Mouse (Mus musculus) inflammation-experienced regulatory T-cells (primary cell): Measurements from ENCODE around the gene Gm14085. TPM values are rescaled to one million over a fixed set of nuclear protein-coding genes. Genes with fewer than 3 reads are reported as not detected.

Experiments
- polyA plus RNA-seq, 2 experiments: library from polyadenylated mRNA; unstranded; fragments of 100-300 nt; shearing (Covaris generic); gene quantifications; one replicate each; pipeline ENCODE4 v1.2.1; 2017

Gm14085 gene
- 10 to 100 TPM; 10.6 to 31.1 TPM for polyA plus RNA-seq

GRCm38 (mm10) chr2:122484641-122485040 is at the start of gene Gm14085:
Gene Gm14085 (plus strand): TSS chr2:122484941.

Other genes starting within 250 kb of the Gm14085 start
- gene Duox2, start 186.5 kb upstream of the Gm14085 start, polyA plus RNA-seq, result under 1 TPM in 1 of 2 experiments, not detected in 1; 0.27 TPM
- under 1 TPM in 1 of 2 experiments, not detected in 1; 0.70 TPM for gene Duoxa2, start 186.0 kb upstream of the Gm14085 start, polyA plus RNA-seq
- under 1 TPM in 1 of 2 experiments, not detected in 1; 0.66 TPM for gene Duoxa1, start 171.2 kb upstream of the Gm14085 start, polyA plus RNA-seq
- gene Duox1, start 169.3 kb upstream of the Gm14085 start, polyA plus RNA-seq, result under 1 TPM in 1 of 2 experiments, not detected in 1; 0.20 TPM
- 1 to 10 TPM; 4.0 to 4.8 TPM for gene Shf, start 115.8 kb upstream of the Gm14085 start, polyA plus RNA-seq
- gene Slc28a2, start 58.5 kb upstream of the Gm14085 start, polyA plus RNA-seq, result 100 to 1,000 TPM; 158 to 181 TPM
- gene Gatm, start 126.4 kb downstream of the Gm14085 start, polyA plus RNA-seq, result 1 to 10 TPM in 1 of 2 experiments, under 1 TPM in 1; 0.11 to 3.0 TPM
- gene AA467197, start 152.0 kb downstream of the Gm14085 start, polyA plus RNA-seq, result 1 to 10 TPM in 1 of 2 experiments, under 1 TPM in 1; 0.34 to 1.8 TPM
- gene Slc30a4, start 217.7 kb downstream of the Gm14085 start, polyA plus RNA-seq, result 1 to 10 TPM; 1.3 to 3.4 TPM